Mouse (Mus musculus) liver, embryonic 11.5 days (tissue): ENCODE results near the gene Olfr980. TPM values are rescaled to one million over a fixed set of nuclear protein-coding genes. Genes with fewer than 3 reads are reported as not detected.
"Not testable (repeated sequence)": the region's sequence is repeated elsewhere in the genome, so short reads cannot be mapped to it uniquely, and the experiment has no call there.

Source experiments
- ATAC-seq: fragments of 200-750 bp; cut with Nextera tagmentation; replicated peaks from 2 replicates; pipeline ENCODE4 v1.8.0; 2017; ENCODE audit warnings: moderate number of reproducible peaks, mild to moderate bottlenecking, moderate TSS enrichment, moderate library complexity; ENCODE audit not compliant: low FRiP score
- DNase-seq: peaks from one replicate; pipeline ENCODE4 v3.0.0-alpha.2; 2017; ENCODE audit warnings: low spot score
- H3K27ac ChIP-seq: fragments of 300-500 bp; sonication (generic); 2 replicates; pipeline ENCODE4 v1.5.1; 2014; ENCODE audit warnings: mild to moderate bottlenecking, low read depth, low read length, control low read depth
- H3K27me3 ChIP-seq: fragments of 300-500 bp; sonication (generic); replicated peaks from 2 replicates; pipeline ENCODE4 v1.6.1; 2014; ENCODE audit warnings: low read length, mixed read lengths; ENCODE audit not compliant: control insufficient read depth, insufficient read depth
- H3K36me3 ChIP-seq: fragments of 300-500 bp; sonication (generic); 2 replicates; pipeline ENCODE4 v1.6.1; 2014; ENCODE audit warnings: mild to moderate bottlenecking, low read length, moderate library complexity, mixed read lengths; ENCODE audit not compliant: control insufficient read depth, insufficient read depth
- H3K4me1 ChIP-seq: fragments of 300-500 bp; sonication (generic); replicated peaks from 2 replicates; pipeline ENCODE4 v1.6.1; 2014; ENCODE audit warnings: low read length, mixed read lengths; ENCODE audit not compliant: control insufficient read depth, insufficient read depth
- H3K4me2 ChIP-seq: fragments of 300-500 bp; sonication (generic); 2 replicates; pipeline ENCODE4 v1.6.1; 2014; ENCODE audit warnings: mild to moderate bottlenecking, control low read depth, moderate library complexity
- H3K4me3 ChIP-seq: fragments of 300-500 bp; sonication (generic); 2 replicates; pipeline ENCODE4 v1.5.1; 2014; ENCODE audit warnings: low read depth, low read length, control low read depth
- H3K9ac ChIP-seq: fragments of 300-500 bp; sonication (generic); 2 replicates; pipeline ENCODE4 v1.6.1; 2014; ENCODE audit warnings: low read depth, low read length, control low read depth
- H3K9me3 ChIP-seq: fragments of 300-500 bp; sonication (generic); 2 replicates; pipeline ENCODE4 v1.6.1; 2016; ENCODE audit warnings: low read length, inconsistent platforms, mixed read lengths; ENCODE audit not compliant: control insufficient read depth
- WGBS: fragments of 180-500 bp; shearing (Covaris S2); extraction: QIAGEN DNeasy Blood & Tissue Kit; methylation state at CpG from one replicate; pipeline ENCODE4 v1.1.7; 2014; 5-methylcytosine and 5-hydroxymethylcytosine counted together
- polyA plus RNA-seq: library from polyadenylated mRNA; unstranded; fragments of >200 nt; fragmentation: Nextera tagmentation; extraction: Ambion mirVana; gene quantifications from 2 replicates; pipeline ENCODE4 v1.2.1, GENCODE M21; 2014

Gene Olfr980
- polyA plus RNA-seq = not detected in 2 replicates

GRCm38 (mm10) chr9:40009482-40009881 lies at the start of gene Olfr980:
Gene Olfr980 (minus strand): TSS chr9:40009582.
- DNase-seq (no peak), ATAC-seq (no peak)
- no peak within 1 kb of the TSS for H3K9ac ChIP-seq
- no peak within 1 kb of the TSS for H3K27ac ChIP-seq
- WGBS = 86% methylated on average over 1 of the region's 1 CpGs
- no peaks in the 10 kb centered on the region for H3K9me3 ChIP-seq
- no peaks in the 10 kb centered on the region for H3K36me3 ChIP-seq
- no peaks in the 10 kb centered on the region for H3K4me1 ChIP-seq
- H3K4me3 ChIP-seq = no peak within 1 kb of the TSS
- no peak within 1 kb of the TSS for H3K4me2 ChIP-seq
- H3K27me3 ChIP-seq = no peaks in the 10 kb centered on the region

GRCm38 (mm10) chr9:40050138-40050537 lies 40.8 kb upstream of the Olfr980 start:
- no peak overlapping the region for H3K27ac ChIP-seq
- H3K36me3 ChIP-seq = no peaks in the 10 kb centered on the region
- H3K4me3 ChIP-seq = no peak overlapping the region
- WGBS = 88% methylated on average over 19 of the region's 19 CpGs
- no peaks in the 10 kb centered on the region for H3K4me1 ChIP-seq
- H3K27me3 ChIP-seq = no peaks in the 10 kb centered on the region
- no peak overlapping the region for H3K9ac ChIP-seq
- no peak for DNase-seq
- no peaks in the 10 kb centered on the region for H3K9me3 ChIP-seq
- ATAC-seq = no peak
- H3K4me2 ChIP-seq = no peak overlapping the region

- WGBS = 66% methylated on average over 2 of the region's 2 CpGs
- no peak for ATAC-seq
Observed at GRCm38 (mm10) chr9:40021164-40021563, 11.8 kb upstream of the Olfr980 start, which contains the start of gene Olfr981. Gene Olfr981 (plus strand): TSS chr9:40021464.

GRCm38 (mm10) chr9:40003365-40003764 lies 6.0 kb downstream of the Olfr980 start, which contains the start of gene Olfr979:
Gene Olfr979 (minus strand): TSS chr9:40003465.
- WGBS = 87% methylated on average over 1 of the region's 1 CpGs
- no peaks in the 10 kb centered on the region for H3K4me1 ChIP-seq
- no peaks in the 10 kb centered on the region for H3K27me3 ChIP-seq
- H3K4me3 ChIP-seq = no peak within 1 kb of the TSS
- no peaks in the 10 kb centered on the region for H3K9me3 ChIP-seq
- H3K9ac ChIP-seq = no peak within 1 kb of the TSS
- ATAC-seq (no peak), DNase-seq (no peak)
- H3K27ac ChIP-seq = no peak within 1 kb of the TSS
- H3K4me2 ChIP-seq = no peak within 1 kb of the TSS
- H3K36me3 ChIP-seq = no peaks in the 10 kb centered on the region

More at GRCm38 (mm10) chr9:40021164-40021563, 11.8 kb upstream of the Olfr980 start, which contains the start of gene Olfr981:
- no peak within 1 kb of the TSS for H3K9ac ChIP-seq
- H3K4me1 ChIP-seq = no peaks in the 10 kb centered on the region
- H3K27ac ChIP-seq = no peak within 1 kb of the TSS
- no peaks in the 10 kb centered on the region for H3K27me3 ChIP-seq
- H3K4me2 ChIP-seq = no peak within 1 kb of the TSS
- H3K36me3 ChIP-seq = no peaks in the 10 kb centered on the region
- no peak for DNase-seq
- H3K4me3 ChIP-seq = no peak within 1 kb of the TSS
- H3K9me3 ChIP-seq = no peaks in the 10 kb centered on the region

- Histone ChIP-seq H3K4me3 (no peak within 1 kb of the TSS), H3K4me2 (no peak within 1 kb of the TSS), H3K36me3 (no peaks in the 10 kb centered on the region), H3K27me3 (no peaks in the 10 kb centered on the region), H3K9me3 (no peaks in the 10 kb centered on the region), H3K9ac (no peak within 1 kb of the TSS), H3K4me1 (no peaks in the 10 kb centered on the region), H3K27ac (no peak within 1 kb of the TSS)
- 81% methylated on average over 2 of the region's 2 CpGs for WGBS
- ATAC-seq (no peak), DNase-seq (no peak)
Observed at GRCm38 (mm10) chr9:39991813-39992212, 17.6 kb downstream of the Olfr980 start, which contains the start of gene Olfr978. Gene Olfr978 (plus strand): TSS chr9:39992113.

- not testable (repeated sequence) for H3K9ac ChIP-seq, H3K4me2 ChIP-seq, H3K4me3 ChIP-seq, H3K9me3 ChIP-seq, H3K27me3 ChIP-seq, H3K27ac ChIP-seq, H3K4me1 ChIP-seq, ATAC-seq, H3K36me3 ChIP-seq, DNase-seq
- 76% methylated on average over 1 of the region's 1 CpGs for WGBS
Observed at GRCm38 (mm10) chr9:39976581-39977145, 32.7 kb downstream of the Olfr980 start.

- not testable (repeated sequence) for H3K9ac ChIP-seq, DNase-seq, H3K4me1 ChIP-seq, H3K4me2 ChIP-seq, H3K36me3 ChIP-seq, H3K27ac ChIP-seq, H3K27me3 ChIP-seq, H3K9me3 ChIP-seq, ATAC-seq, H3K4me3 ChIP-seq
- WGBS = 82% methylated on average over 7 of the region's 9 CpGs
Observed at GRCm38 (mm10) chr9:39961033-39961432, 48.3 kb downstream of the Olfr980 start, which contains the start of gene Olfr976. Gene Olfr976 (minus strand): TSS chr9:39961133.
